Mouse (Mus musculus) CD4-positive, CD25-positive, alpha-beta regulatory T cell, adult 9 weeks (primary cell): ENCODE data around the gene Xpnpep2. TPM values are rescaled to one million over a fixed set of nuclear protein-coding genes. Genes with fewer than 3 reads are reported as not detected.

ENCODE experiments used
- polyA plus RNA-seq: library from polyadenylated mRNA; unstranded; fragments of 100-300 nt; shearing (Covaris generic); gene quantifications from one replicate; pipeline ENCODE4 v1.2.1, GENCODE M21; 2017

Xpnpep2 gene
- polyA plus RNA-seq = 0.11 TPM

DNA sequence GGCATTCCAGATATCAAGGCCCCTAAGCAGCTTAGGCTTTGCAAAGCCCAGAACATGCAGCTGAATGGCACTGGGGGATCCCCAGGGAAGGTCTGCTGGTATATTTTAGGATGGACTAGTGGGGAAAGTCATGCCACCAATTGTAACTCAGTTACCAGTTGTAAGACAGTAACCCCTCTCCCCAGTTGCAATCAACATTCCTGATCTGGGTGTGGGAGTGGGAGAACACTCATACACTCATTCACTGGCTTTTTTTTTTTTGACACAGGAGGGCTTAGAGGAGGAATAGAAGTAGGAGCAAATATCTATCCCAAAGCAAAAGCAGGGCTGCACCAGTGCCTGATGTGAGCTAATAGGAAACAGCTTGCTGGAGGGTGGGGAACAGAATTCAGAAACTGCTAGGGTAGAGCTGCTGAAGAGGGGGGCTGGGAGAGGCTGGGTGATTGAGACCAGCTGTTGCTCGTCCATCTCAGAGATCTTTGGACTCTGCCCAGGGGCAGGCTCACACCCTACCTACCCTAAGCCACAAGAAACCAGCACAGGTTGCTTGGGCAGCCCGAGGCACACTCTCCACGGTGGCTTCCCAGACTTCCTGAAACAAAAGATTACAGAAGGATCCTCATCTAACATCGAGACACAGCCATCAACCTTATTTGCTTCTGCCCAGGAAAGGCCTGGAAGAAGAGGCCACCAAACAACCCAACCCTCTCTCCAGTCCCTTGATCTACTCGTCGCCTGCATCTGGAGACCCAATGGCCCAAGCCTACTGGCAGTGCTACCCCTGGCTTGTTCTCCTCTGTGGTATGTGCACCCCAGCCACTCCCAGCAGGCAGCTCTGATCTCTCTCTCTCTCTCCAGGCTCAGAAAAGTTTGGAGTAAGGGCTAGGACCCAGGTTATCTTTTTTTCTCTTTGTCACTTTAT is at the start of gene Xpnpep2:
TSS of gene Xpnpep2 (plus strand) at position 332 of the 922 bp plus-strand sequence.

DNA sequence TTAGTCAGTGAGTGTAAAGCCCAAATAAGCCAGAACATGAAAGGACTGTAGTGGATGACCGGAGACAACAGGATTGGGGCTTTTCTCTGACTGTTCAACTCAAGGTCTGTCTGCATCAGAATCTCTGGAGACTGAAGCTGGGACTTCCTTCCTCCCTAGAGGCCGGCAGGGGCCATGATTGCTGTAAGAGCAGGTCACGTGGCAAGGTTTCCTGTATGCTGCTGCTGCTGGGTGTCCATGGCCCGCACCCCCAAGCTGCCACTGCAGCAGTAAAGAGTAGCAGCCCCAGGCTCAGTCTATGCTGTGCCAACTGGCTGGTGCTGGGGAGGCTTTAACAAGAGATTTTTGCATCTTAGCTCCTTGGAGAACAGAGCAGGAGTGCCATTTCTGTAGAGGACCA is 37.7 kb downstream of the Xpnpep2 start, which contains the start of gene Sash3:
TSS of gene Sash3 (plus strand) at position 175 of the 400 bp plus-strand sequence.

Other genes with a start within 250 kb of the Xpnpep2 start
- not detected for gene Smarca1, start 215.8 kb upstream of the Xpnpep2 start, polyA plus RNA-seq
- gene Ocrl, start 196.3 kb upstream of the Xpnpep2 start, polyA plus RNA-seq = 7.8 TPM
- 0.46 TPM for gene Apln, start 73.9 kb upstream of the Xpnpep2 start, polyA plus RNA-seq
- 486 TPM for gene Sash3, start 37.7 kb downstream of the Xpnpep2 start, polyA plus RNA-seq
- 30.3 TPM for gene Zdhhc9, start 100.2 kb downstream of the Xpnpep2 start, polyA plus RNA-seq
- 23.8 TPM for gene Utp14a, start 148.1 kb downstream of the Xpnpep2 start, polyA plus RNA-seq
- 1.6 TPM for gene Bcorl1, start 232.6 kb downstream of the Xpnpep2 start, polyA plus RNA-seq